Mouse (Mus musculus): ENCODE data around the gene Pabpc5.

Gene Pabpc5

GRCm38 (mm10) chrX:119927081-119927571, at the start of gene Pabpc5:
TSS of gene Pabpc5 (plus strand) at chrX:119927196.
- peak; percentile 50 for DNase-seq (ENCODE audit: low spot score)

- no peak for DNase-seq (ENCODE audit: low spot score)
These were observed 39.9 kb upstream of the Pabpc5 start for GRCm38 (mm10) chrX:119886957-119887593.

- DNase-seq (ENCODE audit: low spot score): no peak
These were observed 38.6 kb upstream of the Pabpc5 start for GRCm38 (mm10) chrX:119888326-119888920.

GRCm38 (mm10) chrX:119927852-119928251, 856 bp downstream of the Pabpc5 start:
- DNase-seq (ENCODE audit: low spot score): no peak
